Mouse (Mus musculus) cerebellum, adult 9-11 months (tissue): ENCODE measurements around the gene Xpo6.

Experiments
- DNase-seq: peaks from one replicate; pipeline ENCODE4 v3.0.0; 2022

The Xpo6 gene

GRCm38 (mm10) chr7:126119819-126120218 lies 80.5 kb downstream of the Xpo6 start:
- DNase-seq, result no peak

- no peak for DNase-seq
Observed at GRCm38 (mm10) chr7:126113263-126113662, 87.0 kb downstream of the Xpo6 start.

GRCm38 (mm10) chr7:126111230-126111629 lies 89.1 kb downstream of the Xpo6 start:
- DNase-seq, result no peak

- no peak for DNase-seq
Observed at GRCm38 (mm10) chr7:126109898-126110297, 90.4 kb downstream of the Xpo6 start.

- DNase-seq, result no peak
Observed at GRCm38 (mm10) chr7:126100440-126100839, 99.9 kb downstream of the Xpo6 start.

- DNase-seq, result no peak
Observed at GRCm38 (mm10) chr7:126099835-126100234, 100.5 kb downstream of the Xpo6 start.

GRCm38 (mm10) chr7:126099163-126099775 lies 101.0 kb downstream of the Xpo6 start:
- no peak for DNase-seq

- no peak for DNase-seq
Observed at GRCm38 (mm10) chr7:126097219-126097915, 102.9 kb downstream of the Xpo6 start.

- no peak for DNase-seq
Observed at GRCm38 (mm10) chr7:126096596-126096995, 103.7 kb downstream of the Xpo6 start.

- DNase-seq, result no peak
Observed at GRCm38 (mm10) chr7:126094738-126095137, 105.6 kb downstream of the Xpo6 start.

GRCm38 (mm10) chr7:126093162-126093561 lies 107.1 kb downstream of the Xpo6 start:
- DNase-seq, result no peak

- DNase-seq, result peak; percentile 59
Observed at GRCm38 (mm10) chr7:126089782-126090181, 110.5 kb downstream of the Xpo6 start.

GRCm38 (mm10) chr7:126088155-126088554 lies 112.1 kb downstream of the Xpo6 start:
- DNase-seq, result no peak

- no peak for DNase-seq
Observed at GRCm38 (mm10) chr7:126087602-126088001, 112.7 kb downstream of the Xpo6 start.

GRCm38 (mm10) chr7:126086321-126086741 lies 114.0 kb downstream of the Xpo6 start:
- no peak for DNase-seq

GRCm38 (mm10) chr7:126085154-126085553 lies 115.1 kb downstream of the Xpo6 start:
- DNase-seq, result no peak

GRCm38 (mm10) chr7:126083980-126084348 lies 116.3 kb downstream of the Xpo6 start:
- no peak for DNase-seq

- DNase-seq, result no peak
Observed at GRCm38 (mm10) chr7:126083341-126083979, 116.8 kb downstream of the Xpo6 start.

- peak; percentile 36 for DNase-seq
Observed at GRCm38 (mm10) chr7:126082286-126082741, 118.0 kb downstream of the Xpo6 start, which contains the start of gene Gsg1l. Gene Gsg1l (minus strand): TSS chr7:126082411.

- DNase-seq, result peak; percentile 56
Observed at GRCm38 (mm10) chr7:126081727-126082285, 118.5 kb downstream of the Xpo6 start.

- DNase-seq, result no peak
Observed at GRCm38 (mm10) chr7:126080949-126081654, 119.2 kb downstream of the Xpo6 start.

- no peak for DNase-seq
Observed at GRCm38 (mm10) chr7:126076935-126077334, 123.4 kb downstream of the Xpo6 start.

GRCm38 (mm10) chr7:126075058-126075457 lies 125.2 kb downstream of the Xpo6 start:
- no peak for DNase-seq
